ENCODE assay signal across 31 mouse cellular contexts in genomic region chr5:92291652-92292414, GRCm38 (mm10). TPM values are rescaled to one million over a fixed set of nuclear protein-coding genes. Genes with fewer than 3 reads are reported as not detected.
DNase-seq lines count a peak whose midpoint lies in the region; ATAC-seq and TF ChIP-seq lines count a peak whose summit lies in the region.
"Had no signal": no experiment of that assay in that cellular context is flagged by ENCODE, and none has a peak within 500 bp of the region (broad histone marks: within the 10 kb centered on the region; RNA-seq: fewer than 3 reads in every experiment).

No protein-coding gene starts in this region.

- H3K36me3 ChIP-seq in MEL (ENCODE audit: control insufficient read depth in 1 of 2, insufficient read depth in 2 of 2, low read length in 2 of 2) = peaks cover 3 to 28% of the 10 kb centered on the region in 2 experiments; a peak in 3 of 4 replicates
- peaks cover 43% of the 10 kb centered on the region for H3K36me3 ChIP-seq in intestine, embryonic 15.5 days
- peaks cover 80% of the 10 kb centered on the region for H3K36me3 ChIP-seq in stomach, embryonic 14.5 days (ENCODE audit: control insufficient read depth, insufficient read depth, low read length)
- H3K36me3 ChIP-seq in hindbrain, embryonic 13.5 days = peaks cover 99% of the 10 kb centered on the region
- H3K36me3 ChIP-seq in lung, postnatal 0 days (ENCODE audit: insufficient read depth, low read length) = peaks cover 29% of the 10 kb centered on the region

- no peak overlapping the region for H3K9ac ChIP-seq in MEL (ENCODE audit: control insufficient read depth, low read depth, low read length, poor library complexity, severe bottlenecking)
- no peak overlapping the region for H3K9ac ChIP-seq in intestine, embryonic 15.5 days
- H3K9ac ChIP-seq in stomach, embryonic 14.5 days (replicated peaks; ENCODE audit: low read depth, low read length) = no peak overlapping the region
- H3K9ac ChIP-seq in hindbrain, embryonic 13.5 days = no peak overlapping the region
- H3K9ac ChIP-seq in lung, postnatal 0 days (replicated peaks; ENCODE audit: low read depth) = no peak overlapping the region
- H3K9ac ChIP-seq: heart, embryonic 13.5 days; hindbrain, embryonic 12.5 days; liver, embryonic 13.5 days; midbrain, embryonic 12.5 days; neural tube, embryonic 15.5 days had no signal

- DNase-seq in kidney, adult 8-10 months = peak; percentile 11 to 57
- no peak for DNase-seq in kidney, adult 18-20 months
- peak; percentile 24 for DNase-seq in MEL (ENCODE audit: low read depth, low spot score)
- DNase-seq in lung, postnatal 10 days = no peak
- no peak for DNase-seq in lung, postnatal 0 days (ENCODE audit: low spot score)
- DNase-seq: adrenal gland, postnatal 36 days; cerebellum, adult 11 months; cerebellum, adult 9-11 months; gastrocnemius, postnatal 14 days; heart, adult 18-20 months; heart, postnatal 14 days; liver, embryonic 13.5 days; right cerebral cortex, adult 18-20 months; right cerebral cortex, postnatal 4 days had no signal

- 0 out of 2 replicates have a peak overlapping the region, but pooled peaks have one; percentile 22 for H3K4me2 ChIP-seq in intestine, embryonic 15.5 days (replicated peaks)
- H3K4me2 ChIP-seq in stomach, embryonic 14.5 days (replicated peaks; ENCODE audit: low read depth, low read length) = no peak overlapping the region
- no peak overlapping the region for H3K4me2 ChIP-seq in hindbrain, embryonic 13.5 days
- no peak overlapping the region for H3K4me2 ChIP-seq in lung, postnatal 0 days (replicated peaks; ENCODE audit: low read depth, low read length)
- H3K4me2 ChIP-seq: heart, embryonic 13.5 days; hindbrain, embryonic 12.5 days; liver, embryonic 13.5 days; midbrain, embryonic 12.5 days; neural tube, embryonic 15.5 days had no signal

- 72% methylated on average over 6 of the region's 6 CpGs for WGBS in intestine, embryonic 15.5 days
- 86% methylated on average over 6 of the region's 6 CpGs for WGBS in stomach, embryonic 14.5 days
- 93% methylated on average over 6 of the region's 6 CpGs for WGBS in hindbrain, embryonic 13.5 days
- 88% methylated on average over 6 of the region's 6 CpGs for WGBS in lung, postnatal 0 days

- TF ChIP-seq CTCF in MEL (IDR thresholded peaks at IDR 0.05 in 2 of 3, conservative IDR thresholded peaks at IDR 0.05 in 1 of 3; ENCODE audit: control insufficient read depth in 1 of 3, insufficient read depth in 1 of 3, low read depth in 2 of 3, low read length in 3 of 3, poor library complexity in 1 of 3, severe bottlenecking in 1 of 3) = no peak
- no peak for TF ChIP-seq CTCF in lung, postnatal 0 days (IDR thresholded peaks at IDR 0.05)

- TF ChIP-seq RAD21 in MEL (IDR thresholded peaks at IDR 0.05; ENCODE audit: low read depth, low read length) = no peak

- no peaks in the 10 kb centered on the region for H3K27me3 ChIP-seq in MEL (ENCODE audit: control insufficient read depth in 1 of 2, insufficient read depth in 2 of 2, low read length in 2 of 2)
- no peaks in the 10 kb centered on the region for H3K27me3 ChIP-seq in intestine, embryonic 15.5 days (replicated peaks)
- no peaks in the 10 kb centered on the region for H3K27me3 ChIP-seq in stomach, embryonic 14.5 days (ENCODE audit: control insufficient read depth, insufficient read depth, low read length)
- H3K27me3 ChIP-seq in hindbrain, embryonic 13.5 days = no peaks in the 10 kb centered on the region
- H3K27me3 ChIP-seq in lung, postnatal 0 days (replicated peaks; ENCODE audit: insufficient read depth, low read length) = no peaks in the 10 kb centered on the region
- H3K27me3 ChIP-seq: heart, embryonic 13.5 days; hindbrain, embryonic 12.5 days; liver, embryonic 13.5 days; midbrain, embryonic 12.5 days; neural tube, embryonic 15.5 days had no signal

- H3K9me3 ChIP-seq in MEL (replicated peaks; ENCODE audit: insufficient read depth, low read length) = no peaks in the 10 kb centered on the region
- no peaks in the 10 kb centered on the region for H3K9me3 ChIP-seq in intestine, embryonic 15.5 days
- no peaks in the 10 kb centered on the region for H3K9me3 ChIP-seq in stomach, embryonic 14.5 days (ENCODE audit: control insufficient read depth, low read depth, low read length)
- H3K9me3 ChIP-seq in hindbrain, embryonic 13.5 days = no peaks in the 10 kb centered on the region
- no peaks in the 10 kb centered on the region for H3K9me3 ChIP-seq in lung, postnatal 0 days (ENCODE audit: low read length)
- H3K9me3 ChIP-seq: forebrain, embryonic 10.5 days; heart, embryonic 13.5 days; hindbrain, embryonic 12.5 days; liver, embryonic 13.5 days; midbrain, embryonic 12.5 days; neural tube, embryonic 15.5 days had no signal

- H3K4me1 ChIP-seq in MEL (ENCODE audit: control insufficient read depth in 1 of 2, insufficient read depth in 2 of 2, low read length in 2 of 2) = no peaks in the 10 kb centered on the region
- H3K4me1 ChIP-seq in intestine, embryonic 15.5 days (replicated peaks) = no peaks in the 10 kb centered on the region
- no peaks in the 10 kb centered on the region for H3K4me1 ChIP-seq in stomach, embryonic 14.5 days (ENCODE audit: control insufficient read depth, insufficient read depth, low read length)
- H3K4me1 ChIP-seq in hindbrain, embryonic 13.5 days (replicated peaks) = no peaks in the 10 kb centered on the region
- H3K4me1 ChIP-seq in lung, postnatal 0 days (ENCODE audit: insufficient read depth, low read depth, low read length) = no peaks in the 10 kb centered on the region
- H3K4me1 ChIP-seq: forebrain, embryonic 10.5 days; heart, embryonic 13.5 days; hindbrain, embryonic 12.5 days; midbrain, embryonic 12.5 days; neural tube, embryonic 15.5 days had no signal

- ATAC-seq in intestine, embryonic 15.5 days = peak; percentile 94
- peak; percentile 37; the same call in 1 of the 2 replicates for ATAC-seq in stomach, embryonic 14.5 days (ENCODE audit: insufficient number of reproducible peaks, insufficient read depth, low FRiP score, low read depth)
- ATAC-seq in hindbrain, embryonic 13.5 days (ENCODE audit: low FRiP score) = no peak
- ATAC-seq in lung, postnatal 0 days = no peak
- ATAC-seq: CD4-positive, CD25-positive, alpha-beta regulatory T cell, adult 4 months; forebrain, embryonic 16.5 days; inflammation-experienced regulatory T-cells, adult 6 months had no signal

- TF ChIP-seq EP300 in MEL (IDR thresholded peaks at IDR 0.05; ENCODE audit: low read depth in 1 of 2, low read length in 2 of 2) = peak; percentile 16 to 46; a peak in 1 of 4 replicates
- no peak for TF ChIP-seq EP300 in lung, postnatal 0 days (IDR thresholded peaks at IDR 0.05)

- H3K79me2 ChIP-seq in MEL (ENCODE audit: control insufficient read depth, insufficient read depth, low read length, poor library complexity) = no peaks in the 10 kb centered on the region

- H3K4me3 ChIP-seq in MEL (ENCODE audit: control insufficient read depth in 1 of 2, insufficient read depth in 1 of 2, low read depth in 2 of 2, low read length in 2 of 2) = no peak overlapping the region
- H3K4me3 ChIP-seq in intestine, embryonic 15.5 days (replicated peaks) = no peak overlapping the region
- H3K4me3 ChIP-seq in stomach, embryonic 14.5 days (ENCODE audit: low read depth, low read length) = no peak overlapping the region
- H3K4me3 ChIP-seq in hindbrain, embryonic 13.5 days = no peak overlapping the region
- no peak overlapping the region for H3K4me3 ChIP-seq in lung, postnatal 0 days (ENCODE audit: low read depth, low read length)
- H3K4me3 ChIP-seq: forebrain, embryonic 10.5 days; heart, embryonic 13.5 days; hindbrain, embryonic 12.5 days; liver, embryonic 13.5 days; midbrain, embryonic 12.5 days; neural tube, embryonic 15.5 days had no signal

- no peak overlapping the region for H3K27ac ChIP-seq in MEL (ENCODE audit: control insufficient read depth, low read depth, low read length)
- H3K27ac ChIP-seq in intestine, embryonic 15.5 days = peak overlapping the region; percentile 61
- H3K27ac ChIP-seq in stomach, embryonic 14.5 days (ENCODE audit: low read length) = no peak overlapping the region
- no peak overlapping the region for H3K27ac ChIP-seq in hindbrain, embryonic 13.5 days
- H3K27ac ChIP-seq in lung, postnatal 0 days (ENCODE audit: low read length) = no peak overlapping the region
- H3K27ac ChIP-seq: forebrain, embryonic 10.5 days; heart, embryonic 13.5 days; hindbrain, embryonic 12.5 days; liver, embryonic 13.5 days; midbrain, embryonic 12.5 days; neural tube, embryonic 15.5 days had no signal

- no peak for TF ChIP-seq POLR2A in MEL (IDR thresholded peaks at IDR 0.05; ENCODE audit: control insufficient read depth in 1 of 2, insufficient read depth in 1 of 2, low read depth in 1 of 2, low read length in 2 of 2, poor library complexity in 1 of 2)

RNA-seq across cellular contexts. Expression of gene Naaa, which starts 13.9 kb away (rescaled TPM):
- 2.2 TPM in 2 replicates for total RNA-seq in MEL (2012; rRNA removed)
- 1 to 10 TPM in 1 of 2 experiments, not detected in 1; 6.7 TPM for polyA plus RNA-seq in MEL (2012; ENCODE audit: insufficient read depth in 1 of 2, insufficient read length in 2 of 2, low read depth in 1 of 2, low replicate concordance in 2 of 2, missing spikeins in 1 of 2)
- 24.2 and 26.8 TPM in 2 replicates for polyA plus RNA-seq in intestine, embryonic 15.5 days (2015; fragmentation: Nextera tagmentation; extraction: Ambion mirVana)
- polyA plus RNA-seq in stomach, embryonic 14.5 days (2014; fragmentation: Nextera tagmentation; extraction: Ambion mirVana) = 17.1 and 19.6 TPM in 2 replicates
- 15.0 and 19.2 TPM in 2 replicates for polyA plus RNA-seq in hindbrain, embryonic 13.5 days (2015; fragmentation: Nextera tagmentation; extraction: Ambion mirVana)
- 27.2 and 27.8 TPM in 2 replicates for polyA plus RNA-seq in lung, postnatal 0 days (2015; fragmentation: Nextera tagmentation; extraction: Ambion mirVana)

RNA-seq across cellular contexts. Expression of gene Sdad1, which starts 18.4 kb away (rescaled TPM):
- 70.9 and 72.4 TPM in 2 replicates for total RNA-seq in MEL (2012; rRNA removed)
- 10 to 100 TPM in 1 of 2 experiments, not detected in 1; 73.0 TPM for polyA plus RNA-seq in MEL (2012; ENCODE audit: insufficient read depth in 1 of 2, insufficient read length in 2 of 2, low read depth in 1 of 2, low replicate concordance in 2 of 2, missing spikeins in 1 of 2)
- polyA plus RNA-seq in intestine, embryonic 15.5 days (2015; fragmentation: Nextera tagmentation; extraction: Ambion mirVana) = 37.3 and 40.1 TPM in 2 replicates
- 53.8 and 56.0 TPM in 2 replicates for polyA plus RNA-seq in stomach, embryonic 14.5 days (2014; fragmentation: Nextera tagmentation; extraction: Ambion mirVana)
- polyA plus RNA-seq in hindbrain, embryonic 13.5 days (2015; fragmentation: Nextera tagmentation; extraction: Ambion mirVana) = 31.1 and 33.7 TPM in 2 replicates
- 14.8 and 15.0 TPM in 2 replicates for polyA plus RNA-seq in lung, postnatal 0 days (2015; fragmentation: Nextera tagmentation; extraction: Ambion mirVana)

RNA-seq across cellular contexts. Expression of gene Ppef2, which starts 35.8 kb away (rescaled TPM):
- 0.04 TPM in 1 of 2 replicates, not detected in the other for total RNA-seq in MEL (2012; rRNA removed)
- polyA plus RNA-seq in MEL (2012; ENCODE audit: insufficient read depth in 1 of 2, insufficient read length in 2 of 2, low read depth in 1 of 2, low replicate concordance in 2 of 2, missing spikeins in 1 of 2) = under 1 TPM in 1 of 2 experiments, not detected in 1; 0.08 TPM
- 0.39 and 0.59 TPM in 2 replicates for polyA plus RNA-seq in intestine, embryonic 15.5 days (2015; fragmentation: Nextera tagmentation; extraction: Ambion mirVana)
- 0.62 and 0.69 TPM in 2 replicates for polyA plus RNA-seq in stomach, embryonic 14.5 days (2014; fragmentation: Nextera tagmentation; extraction: Ambion mirVana)
- 0.32 and 0.70 TPM in 2 replicates for polyA plus RNA-seq in hindbrain, embryonic 13.5 days (2015; fragmentation: Nextera tagmentation; extraction: Ambion mirVana)
- 0.14 and 0.69 TPM in 2 replicates for polyA plus RNA-seq in lung, postnatal 0 days (2015; fragmentation: Nextera tagmentation; extraction: Ambion mirVana)
- total RNA-seq: adrenal gland, adult 18-20 months; adrenal gland, postnatal 36 days; heart, adult 18-20 months; heart, postnatal 14 days had no signal
- polyA plus RNA-seq: embryonic facial prominence, embryonic 11.5 days; forebrain, embryonic 10.5 days; heart, embryonic 13.5 days; liver, embryonic 13.5 days had no signal

RNA-seq across cellular contexts. Expression of gene Cxcl9, which starts 36.0 kb away (rescaled TPM):
- total RNA-seq in MEL (2012; rRNA removed) = not detected in 2 replicates
- polyA plus RNA-seq in MEL (2012; ENCODE audit: insufficient read depth in 1 of 2, insufficient read length in 2 of 2, low read depth in 1 of 2, low replicate concordance in 2 of 2, missing spikeins in 1 of 2) = not detected
- polyA plus RNA-seq in intestine, embryonic 15.5 days (2015; fragmentation: Nextera tagmentation; extraction: Ambion mirVana) = 0.20 TPM in 1 of 2 replicates, not detected in the other
- polyA plus RNA-seq in stomach, embryonic 14.5 days (2014; fragmentation: Nextera tagmentation; extraction: Ambion mirVana) = not detected in 2 replicates
- polyA plus RNA-seq in hindbrain, embryonic 13.5 days (2015; fragmentation: Nextera tagmentation; extraction: Ambion mirVana) = not detected in 2 replicates
- not detected in 2 replicates for polyA plus RNA-seq in lung, postnatal 0 days (2015; fragmentation: Nextera tagmentation; extraction: Ambion mirVana)
- total RNA-seq: layer of hippocampus, postnatal 14 days; left cerebral cortex, postnatal 10 days had no signal
- polyA plus RNA-seq: embryonic facial prominence, embryonic 11.5 days; forebrain, embryonic 10.5 days; forebrain, embryonic 16.5 days; heart, embryonic 13.5 days; hindbrain, embryonic 12.5 days; limb, embryonic 11.5 days; liver, embryonic 13.5 days; lung, embryonic 16.5 days; midbrain, embryonic 12.5 days; neural tube, embryonic 15.5 days had no signal

RNA-seq across cellular contexts. Expression of gene Art3, which starts 39.8 kb away (rescaled TPM):
- total RNA-seq in MEL (2012; rRNA removed) = not detected in 2 replicates
- polyA plus RNA-seq in MEL (2012; ENCODE audit: insufficient read depth in 1 of 2, insufficient read length in 2 of 2, low read depth in 1 of 2, low replicate concordance in 2 of 2, missing spikeins in 1 of 2) = not detected
- polyA plus RNA-seq in intestine, embryonic 15.5 days (2015; fragmentation: Nextera tagmentation; extraction: Ambion mirVana) = 3.7 and 4.0 TPM in 2 replicates
- polyA plus RNA-seq in stomach, embryonic 14.5 days (2014; fragmentation: Nextera tagmentation; extraction: Ambion mirVana) = 1.9 and 4.0 TPM in 2 replicates
- polyA plus RNA-seq in hindbrain, embryonic 13.5 days (2015; fragmentation: Nextera tagmentation; extraction: Ambion mirVana) = 7.6 and 9.5 TPM in 2 replicates
- polyA plus RNA-seq in lung, postnatal 0 days (2015; fragmentation: Nextera tagmentation; extraction: Ambion mirVana) = 37.0 and 46.5 TPM in 2 replicates

Comparison
In these comparisons a context has a peak if more than half of its experiments do, and no peak if none do; other contexts are left out.
1. DNase-seq: peak in kidney, adult 8-10 months (2 of 2) and MEL (single experiment); none in kidney, adult 18-20 months (single experiment), lung, postnatal 10 days (single experiment) and lung, postnatal 0 days (single experiment).
2. ATAC-seq: peak in intestine, embryonic 15.5 days (single experiment) and stomach, embryonic 14.5 days (single experiment); none in hindbrain, embryonic 13.5 days (single experiment) and lung, postnatal 0 days (single experiment).